Mouse (Mus musculus) heart, adult 10 weeks (tissue): ENCODE data around the gene Kyat1. TPM values are rescaled to one million over a fixed set of nuclear protein-coding genes. Genes with fewer than 3 reads are reported as not detected.

Experiments
- polyA plus RNA-seq: library from polyadenylated mRNA; stranded (reverse); fragments of 350-450 nt; fragmentation: Illumina TruSeq; extraction: RNeasy Lipid Tissue Mini Kit (QIAGEN cat#74804); gene quantifications from one replicate; pipeline ENCODE4 v1.2.3, GENCODE M21; 2014; ENCODE audit warnings: low read depth, low replicate concordance

Kyat1 gene
- 40.3 TPM for polyA plus RNA-seq

GRCm38 (mm10) chr2:30205629-30206357 lies at the start of gene Kyat1:
TSS of gene Kyat1 (minus strand) at chr2:30205847.

GRCm38 (mm10) chr2:30240267-30240666 lies 34.6 kb upstream of the Kyat1 start, which contains the start of gene Gm28035:
TSS of gene Gm28035 (plus strand) at chr2:30240567.

GRCm38 (mm10) chr2:30237199-30237880 lies 31.7 kb upstream of the Kyat1 start, which contains the start of gene Lrrc8a:
TSS of gene Lrrc8a (plus strand) at chr2:30237715.

GRCm38 (mm10) chr2:30177700-30178675 lies 27.7 kb downstream of the Kyat1 start, which contains the start of gene Spout1:
TSS of gene Spout1 (minus strand) at chr2:30178459.

GRCm38 (mm10) chr2:30171371-30171996 lies 34.2 kb downstream of the Kyat1 start, which contains the start of gene Endog:
TSS of gene Endog (plus strand) at chr2:30171493.

Other genes with a start within 250 kb of the Kyat1 start
- 151 TPM for gene Sptan1, start 240.3 kb downstream of the Kyat1 start, polyA plus RNA-seq
- gene Wdr34, start 157.0 kb downstream of the Kyat1 start, polyA plus RNA-seq = 8.2 TPM
- gene Set, start 148.5 kb downstream of the Kyat1 start, polyA plus RNA-seq = 116 TPM
- gene Pkn3, start 128.2 kb downstream of the Kyat1 start, polyA plus RNA-seq = 13.1 TPM
- 5.9 TPM for gene Zdhhc12, start 112.2 kb downstream of the Kyat1 start, polyA plus RNA-seq
- 29.0 TPM for gene Zer1, start 81.3 kb downstream of the Kyat1 start, polyA plus RNA-seq
- 16.3 TPM for gene Tbc1d13, start 72.1 kb downstream of the Kyat1 start, polyA plus RNA-seq
- 74.8 TPM for gene Endog, start 34.4 kb downstream of the Kyat1 start, polyA plus RNA-seq
- 9.4 TPM for gene Spout1, start 27.4 kb downstream of the Kyat1 start, polyA plus RNA-seq
- gene Lrrc8a, start 31.9 kb upstream of the Kyat1 start, polyA plus RNA-seq = 24.1 TPM
- 5.9 TPM for gene Gm28035, start 34.7 kb upstream of the Kyat1 start, polyA plus RNA-seq
- 112 TPM for gene Phyhd1, start 60.4 kb upstream of the Kyat1 start, polyA plus RNA-seq
- not detected for gene Gm28038, start 75.2 kb upstream of the Kyat1 start, polyA plus RNA-seq
- 22.6 TPM for gene Dolk, start 80.5 kb upstream of the Kyat1 start, polyA plus RNA-seq
- gene Nup188, start 80.5 kb upstream of the Kyat1 start, polyA plus RNA-seq = 13.9 TPM
- gene Sh3glb2, start 153.5 kb upstream of the Kyat1 start, polyA plus RNA-seq = 78.3 TPM
- 77.6 TPM for gene Miga2, start 158.4 kb upstream of the Kyat1 start, polyA plus RNA-seq
- gene Dolpp1, start 186.4 kb upstream of the Kyat1 start, polyA plus RNA-seq = 9.7 TPM
- 388 TPM for gene Crat, start 210.0 kb upstream of the Kyat1 start, polyA plus RNA-seq
- 72.3 TPM for gene Ptpa, start 210.2 kb upstream of the Kyat1 start, polyA plus RNA-seq